Mouse (Mus musculus) midbrain, embryonic 14.5 days (tissue): ENCODE results near the gene Ldb2. TPM values are rescaled to one million over a fixed set of nuclear protein-coding genes. Genes with fewer than 3 reads are reported as not detected.

Experiments used
- ATAC-seq: fragments of 200-750 bp; cut with Nextera tagmentation; 2 replicates; pipeline ENCODE4 v1.8.0; 2017; ENCODE audit warnings: moderate number of reproducible peaks, moderate library complexity; ENCODE audit not compliant: low FRiP score, low TSS enrichment
- DNase-seq: peaks from one replicate; pipeline ENCODE4 v3.0.0-alpha.2; 2015
- H3K27ac ChIP-seq: fragments of 300-500 bp; sonication (generic); replicated peaks from 2 replicates; pipeline ENCODE4 v1.5.1; 2014; ENCODE audit warnings: mild to moderate bottlenecking, low read depth, low read length, moderate library complexity
- H3K27me3 ChIP-seq: fragments of 300-500 bp; sonication (generic); 2 replicates; pipeline ENCODE4 v1.6.1; 2014; ENCODE audit warnings: low read length, control low read depth, mixed read lengths; ENCODE audit not compliant: control insufficient read depth, insufficient read depth
- H3K36me3 ChIP-seq: fragments of 300-500 bp; sonication (generic); 2 replicates; pipeline ENCODE4 v1.6.1; 2014; ENCODE audit warnings: low read length, control low read depth; ENCODE audit not compliant: control insufficient read depth, insufficient read depth
- H3K4me1 ChIP-seq: fragments of 300-500 bp; sonication (generic); 2 replicates; pipeline ENCODE4 v1.6.1; 2014; ENCODE audit warnings: mild to moderate bottlenecking, antibody characterized with exemption, low read length, control low read depth; ENCODE audit not compliant: control insufficient read depth, insufficient read depth
- H3K4me2 ChIP-seq: fragments of 300-500 bp; sonication (generic); 2 replicates; pipeline ENCODE4 v1.6.1; 2014; ENCODE audit warnings: mild to moderate bottlenecking, low read length, moderate library complexity
- H3K4me3 ChIP-seq: fragments of 300-500 bp; sonication (generic); replicated peaks from 2 replicates; pipeline ENCODE4 v1.5.1; 2014; ENCODE audit warnings: low read depth, low read length
- H3K9ac ChIP-seq: fragments of 300-500 bp; sonication (generic); replicated peaks from 2 replicates; pipeline ENCODE4 v1.6.1; 2014; ENCODE audit warnings: mild to moderate bottlenecking, low read length, moderate library complexity
- H3K9me3 ChIP-seq: fragments of 300-500 bp; sonication (generic); 2 replicates; pipeline ENCODE4 v1.6.1; 2016; ENCODE audit warnings: low read length, control low read depth, mixed read lengths; ENCODE audit not compliant: control insufficient read depth
- WGBS: fragments of 180-500 bp; shearing (Covaris S2); extraction: QIAGEN DNeasy Blood & Tissue Kit; methylation state at CpG from one replicate; pipeline ENCODE4 v1.1.7; 2014; 5-methylcytosine and 5-hydroxymethylcytosine counted together
- polyA plus RNA-seq: library from polyadenylated mRNA; unstranded; fragments of >200 nt; fragmentation: Nextera tagmentation; extraction: Ambion mirVana; gene quantifications from 2 replicates; pipeline ENCODE4 v1.2.1, GENCODE M21; 2014

Ldb2 gene
- 51.8 and 56.8 TPM in 2 replicates for polyA plus RNA-seq

GRCm38 (mm10) chr5:44799053-44799860 lies at the start of gene Ldb2:
Ldb2 (minus strand) TSS chr5:44799680.
- Histone ChIP-seq H3K27me3 (no peaks in the 10 kb centered on the region), H3K9ac (peak within 1 kb of the TSS; percentile 24), H3K4me2 (peak within 1 kb of the TSS; percentile 72), H3K4me1 (peaks cover 13% of the 10 kb centered on the region), H3K27ac (peak within 1 kb of the TSS; percentile 63), H3K9me3 (no peaks in the 10 kb centered on the region), H3K4me3 (peak within 1 kb of the TSS; percentile 46), H3K36me3 (no peaks in the 10 kb centered on the region)
- 2% methylated on average over 19 of the region's 19 CpGs for WGBS
- ATAC-seq (peak; percentile 89), DNase-seq (peak; percentile 84)

- no peak overlapping the region for H3K4me3 ChIP-seq
- H3K27me3 ChIP-seq = no peaks in the 10 kb centered on the region
- no peak overlapping the region for H3K4me2 ChIP-seq
- no peak for DNase-seq
- no peak overlapping the region for H3K27ac ChIP-seq
- H3K9me3 ChIP-seq = no peaks in the 10 kb centered on the region
- ATAC-seq = no peak
- H3K9ac ChIP-seq = no peak overlapping the region
- H3K4me1 ChIP-seq = no peaks in the 10 kb centered on the region
- 66% methylated on average over 5 of the region's 5 CpGs for WGBS
- no peaks in the 10 kb centered on the region for H3K36me3 ChIP-seq
Observed at GRCm38 (mm10) chr5:44831287-44831686, 31.8 kb upstream of the Ldb2 start.

GRCm38 (mm10) chr5:44815506-44815905 lies 16.0 kb upstream of the Ldb2 start:
- Histone ChIP-seq H3K36me3 (no peaks in the 10 kb centered on the region), H3K9ac (no peak overlapping the region), H3K9me3 (no peaks in the 10 kb centered on the region), H3K4me1 (no peaks in the 10 kb centered on the region), H3K4me3 (no peak overlapping the region), H3K27me3 (no peaks in the 10 kb centered on the region), H3K27ac (no peak overlapping the region), H3K4me2 (no peak overlapping the region)
- DNase-seq (no peak), ATAC-seq (no peak)
- WGBS = 90% methylated on average over 1 of the region's 1 CpGs

GRCm38 (mm10) chr5:44805960-44806359 lies 6.5 kb upstream of the Ldb2 start:
- ATAC-seq (no peak), DNase-seq (no peak)
- H3K4me2 ChIP-seq = no peak overlapping the region
- H3K4me1 ChIP-seq = no peaks in the 10 kb centered on the region
- H3K27me3 ChIP-seq = no peaks in the 10 kb centered on the region
- no peak overlapping the region for H3K4me3 ChIP-seq
- no peak overlapping the region for H3K27ac ChIP-seq
- no peak overlapping the region for H3K9ac ChIP-seq
- H3K9me3 ChIP-seq = no peaks in the 10 kb centered on the region
- H3K36me3 ChIP-seq = no peaks in the 10 kb centered on the region
- 82% methylated on average over 2 of the region's 2 CpGs for WGBS

GRCm38 (mm10) chr5:44801100-44801499 lies 1.6 kb upstream of the Ldb2 start:
- Histone ChIP-seq H3K27me3 (no peaks in the 10 kb centered on the region), H3K4me1 (peaks cover 13% of the 10 kb centered on the region), H3K36me3 (no peaks in the 10 kb centered on the region), H3K27ac (0 out of 2 replicates have a peak overlapping the region, but pooled peaks have one; percentile 20), H3K4me3 (no peak overlapping the region), H3K9me3 (no peaks in the 10 kb centered on the region), H3K9ac (no peak overlapping the region), H3K4me2 (no peak overlapping the region)
- ATAC-seq = no peak
- WGBS = 43% methylated on average over 3 of the region's 3 CpGs
- no peak for DNase-seq

GRCm38 (mm10) chr5:44799861-44800260 lies 381 bp upstream of the Ldb2 start:
- H3K27ac ChIP-seq = peak overlapping the region; percentile 20; the same call in 1 of the 2 replicates
- DNase-seq = no peak

GRCm38 (mm10) chr5:44798493-44798892 lies 987 bp downstream of the Ldb2 start:
- H3K4me3 ChIP-seq = peak overlapping the region; percentile 46
- peaks cover 13% of the 10 kb centered on the region for H3K4me1 ChIP-seq
- no peaks in the 10 kb centered on the region for H3K27me3 ChIP-seq
- no peaks in the 10 kb centered on the region for H3K9me3 ChIP-seq
- H3K4me2 ChIP-seq = peak overlapping the region; percentile 72
- no peak for ATAC-seq
- no peak overlapping the region for H3K27ac ChIP-seq
- peak overlapping the region; percentile 24 for H3K9ac ChIP-seq
- no peak for DNase-seq
- H3K36me3 ChIP-seq = no peaks in the 10 kb centered on the region
- WGBS = 3% methylated on average over 3 of the region's 3 CpGs

More at GRCm38 (mm10) chr5:44799861-44800260, 381 bp upstream of the Ldb2 start:
- peak overlapping the region; percentile 72 for H3K4me2 ChIP-seq
- H3K4me3 ChIP-seq = peak overlapping the region; percentile 46
- H3K9me3 ChIP-seq = no peaks in the 10 kb centered on the region
- no peaks in the 10 kb centered on the region for H3K36me3 ChIP-seq
- no peaks in the 10 kb centered on the region for H3K27me3 ChIP-seq
- peaks cover 13% of the 10 kb centered on the region for H3K4me1 ChIP-seq
- peak; percentile 51 for ATAC-seq
- peak overlapping the region; percentile 24; the same call in 1 of the 2 replicates for H3K9ac ChIP-seq
- WGBS = 29% methylated on average over 2 of the region's 2 CpGs

- Histone ChIP-seq H3K27ac (no peak overlapping the region), H3K9me3 (no peaks in the 10 kb centered on the region), H3K4me3 (peak overlapping the region; percentile 46), H3K4me1 (peaks cover 13% of the 10 kb centered on the region), H3K4me2 (peak overlapping the region; percentile 72), H3K9ac (peak overlapping the region; percentile 24; the same call in 1 of the 2 replicates), H3K27me3 (no peaks in the 10 kb centered on the region), H3K36me3 (no peaks in the 10 kb centered on the region)
- DNase-seq (peak; percentile 19), ATAC-seq (no peak)
- WGBS = 18% methylated on average over 2 of the region's 2 CpGs
Observed at GRCm38 (mm10) chr5:44798056-44798455, 1.4 kb downstream of the Ldb2 start.

GRCm38 (mm10) chr5:44784591-44784990 lies 14.9 kb downstream of the Ldb2 start:
- no peak overlapping the region for H3K4me3 ChIP-seq
- H3K36me3 ChIP-seq = no peaks in the 10 kb centered on the region
- ATAC-seq = no peak
- WGBS = 88% methylated on average over 3 of the region's 3 CpGs
- no peak for DNase-seq
- no peaks in the 10 kb centered on the region for H3K4me1 ChIP-seq
- H3K9me3 ChIP-seq = no peaks in the 10 kb centered on the region
- no peaks in the 10 kb centered on the region for H3K27me3 ChIP-seq
- H3K4me2 ChIP-seq = no peak overlapping the region
- H3K27ac ChIP-seq = no peak overlapping the region
- H3K9ac ChIP-seq = no peak overlapping the region
